Mouse (Mus musculus) neural tube, embryonic 13.5 days (tissue): ENCODE data around the gene Gm26897. TPM values are rescaled to one million over a fixed set of nuclear protein-coding genes. Genes with fewer than 3 reads are reported as not detected.

Experiments
- ATAC-seq: fragments of 200-750 bp; cut with Nextera tagmentation; 2 replicates; pipeline ENCODE4 v1.8.0; 2017; ENCODE audit warnings: low read depth, mild to moderate bottlenecking, moderate TSS enrichment, moderate library complexity
- H3K27ac ChIP-seq: fragments of 300-500 bp; sonication (generic); replicated peaks from 2 replicates; pipeline ENCODE4 v1.5.1; 2015; ENCODE audit warnings: moderate library complexity, mild to moderate bottlenecking, inconsistent platforms
- H3K27me3 ChIP-seq: fragments of 300-500 bp; sonication (generic); 2 replicates; pipeline ENCODE4 v1.6.1; 2015; ENCODE audit warnings: mild to moderate bottlenecking, inconsistent platforms
- H3K36me3 ChIP-seq: fragments of 300-500 bp; sonication (generic); 2 replicates; pipeline ENCODE4 v1.6.1; 2015; ENCODE audit warnings: mild to moderate bottlenecking, inconsistent platforms
- H3K4me1 ChIP-seq: fragments of 300-500 bp; sonication (generic); replicated peaks from 2 replicates; pipeline ENCODE4 v1.6.1; 2015; ENCODE audit warnings: inconsistent platforms
- H3K4me2 ChIP-seq: fragments of 300-500 bp; sonication (generic); 2 replicates; pipeline ENCODE4 v1.6.1; 2015; ENCODE audit warnings: inconsistent platforms, mild to moderate bottlenecking, moderate library complexity
- H3K4me3 ChIP-seq: fragments of 300-500 bp; sonication (generic); 2 replicates; pipeline ENCODE4 v1.5.1; 2015; ENCODE audit warnings: mild to moderate bottlenecking, inconsistent platforms
- H3K9ac ChIP-seq: fragments of 300-500 bp; sonication (generic); 2 replicates; pipeline ENCODE4 v1.6.1; 2015; ENCODE audit warnings: moderate library complexity, mild to moderate bottlenecking, inconsistent platforms
- H3K9me3 ChIP-seq: fragments of 300-500 bp; sonication (generic); 2 replicates; pipeline ENCODE4 v1.6.1; 2016; ENCODE audit warnings: inconsistent platforms
- WGBS: fragments of 180-500 bp; shearing (Covaris S2); methylation state at CpG from one replicate; pipeline ENCODE4 v1.1.7; 2015; 5-methylcytosine and 5-hydroxymethylcytosine counted together
- polyA plus RNA-seq: library from polyadenylated mRNA; unstranded; fragments of >200 nt; fragmentation: Nextera tagmentation; extraction: Ambion mirVana; gene quantifications from 2 replicates; pipeline ENCODE4 v1.2.1, GENCODE M21; 2015

Gm26897 gene
- polyA plus RNA-seq, 1 experiment from 2014 or later = not detected

DNA sequence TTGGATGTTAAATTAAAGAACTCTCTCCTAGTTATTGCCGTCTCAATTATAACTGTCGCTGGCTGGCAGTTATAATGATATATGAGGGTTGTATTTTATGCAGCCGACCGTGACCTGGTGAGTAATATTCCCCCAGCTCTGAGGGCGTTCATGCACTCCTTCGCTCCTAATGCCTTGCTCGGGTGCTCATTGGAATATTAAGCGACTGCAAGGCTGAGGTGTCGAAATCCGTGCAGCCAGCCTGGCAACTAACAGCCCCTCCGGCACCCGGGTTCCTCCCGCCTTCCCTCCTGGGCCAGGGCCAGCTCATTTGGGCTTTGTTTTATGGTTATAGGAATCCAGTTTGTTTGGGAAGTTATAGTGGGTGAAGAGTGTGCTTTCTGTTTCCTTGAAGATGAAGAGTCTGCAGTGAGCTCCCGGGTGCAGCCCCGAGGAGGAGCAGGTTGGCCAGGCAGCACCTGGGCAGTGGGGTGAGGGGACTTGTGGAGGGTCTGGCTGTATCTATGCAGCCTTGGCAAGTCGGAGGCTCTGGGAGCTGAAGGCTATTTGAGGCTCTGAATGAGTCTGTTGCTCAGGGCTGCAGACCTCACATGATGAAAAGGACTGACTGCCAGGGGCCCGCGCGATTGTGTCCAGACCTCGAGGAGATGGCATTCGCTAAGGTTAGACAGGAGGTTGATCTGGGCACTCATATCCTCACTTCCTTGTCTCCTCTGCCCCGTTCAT lies 8.4 kb upstream of the Gm26897 start:
- WGBS = 19% methylated on average over 22 of the region's 22 CpGs
- Histone ChIP-seq H3K4me2 (peak overlapping the region; percentile 39), H3K36me3 (no peaks in the 10 kb centered on the region), H3K9ac (peak overlapping the region; percentile 45; the same call in 1 of the 2 replicates), H3K4me3 (no peak overlapping the region), H3K4me1 (peaks cover 27% of the 10 kb centered on the region), H3K27ac (peak overlapping the region; percentile 85), H3K9me3 (no peaks in the 10 kb centered on the region), H3K27me3 (peaks cover 18% of the 10 kb centered on the region; the same call in 1 of the 2 replicates)
- ATAC-seq = peak; percentile 75

DNA sequence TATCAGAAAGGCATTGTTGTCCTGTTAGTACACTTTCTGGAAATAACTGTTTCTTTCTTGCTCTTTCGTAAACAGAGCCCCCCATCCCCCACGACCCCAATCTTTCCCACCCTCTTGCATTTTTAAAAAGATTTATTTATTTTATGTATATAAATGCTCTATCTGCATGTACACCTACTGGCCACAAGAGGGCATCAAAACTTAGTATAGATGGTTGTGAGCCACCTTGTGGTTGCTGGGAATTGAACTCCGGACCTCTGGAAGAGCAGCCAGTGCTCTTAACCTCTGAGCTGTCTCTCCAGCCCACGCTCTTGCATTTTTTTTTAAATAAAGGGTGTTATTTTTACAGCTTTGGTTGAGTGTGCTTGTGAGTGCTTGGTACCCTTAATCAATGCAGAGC lies 5.3 kb upstream of the Gm26897 start:
- H3K27ac ChIP-seq = no peak overlapping the region
- WGBS = 83% methylated on average over 4 of the region's 4 CpGs

DNA sequence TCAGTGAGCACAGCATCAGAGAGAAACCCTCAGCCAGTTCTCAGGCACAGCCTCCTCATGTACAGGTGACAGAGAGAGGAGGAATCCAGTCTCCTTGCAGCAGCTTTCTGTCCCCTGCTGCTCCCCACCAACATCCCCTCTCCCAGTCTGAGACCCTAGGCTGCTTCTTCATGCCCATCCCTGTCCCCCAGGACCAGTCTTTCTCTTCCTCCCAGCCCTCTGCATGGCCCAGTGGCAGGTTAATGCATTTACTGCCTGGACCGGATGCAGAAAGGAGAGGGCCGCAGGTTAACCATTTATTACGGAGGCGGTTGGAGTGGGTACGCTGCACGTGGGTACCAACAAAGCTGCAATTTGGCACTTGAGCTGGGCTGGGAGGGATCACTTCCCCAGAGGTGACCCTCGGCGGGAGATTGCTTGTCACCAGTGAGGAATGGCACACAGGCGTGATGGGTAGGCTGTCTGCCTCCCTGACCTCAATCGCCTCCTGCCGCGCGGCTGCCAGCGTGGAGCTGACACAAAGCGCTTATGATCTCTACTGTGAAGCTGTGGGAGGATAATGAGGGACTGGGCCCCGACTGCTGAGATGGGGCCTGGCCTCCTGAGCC lies 3.1 kb upstream of the Gm26897 start:
- WGBS = 4% methylated on average over 16 of the region's 16 CpGs
- peaks cover 13% of the 10 kb centered on the region for H3K4me1 ChIP-seq
- ATAC-seq = 0 out of 2 replicates have a peak, but pooled peaks have one; percentile 48
- no peak overlapping the region for H3K4me2 ChIP-seq
- no peaks in the 10 kb centered on the region for H3K9me3 ChIP-seq
- 0 out of 2 replicates have a peak, but pooled peaks cover 3% of the 10 kb centered on the region for H3K27me3 ChIP-seq
- H3K36me3 ChIP-seq = no peaks in the 10 kb centered on the region
- H3K9ac ChIP-seq = peak overlapping the region; percentile 57; the same call in 1 of the 2 replicates
- no peak overlapping the region for H3K4me3 ChIP-seq
- H3K27ac ChIP-seq = peak overlapping the region; percentile 30

More for the DNA sequence above, 5.3 kb upstream of the Gm26897 start:
- no peaks in the 10 kb centered on the region for H3K9me3 ChIP-seq
- H3K4me2 ChIP-seq = no peak overlapping the region
- H3K9ac ChIP-seq = no peak overlapping the region
- ATAC-seq = no peak
- 0 out of 2 replicates have a peak, but pooled peaks cover 3% of the 10 kb centered on the region for H3K27me3 ChIP-seq
- H3K36me3 ChIP-seq = no peaks in the 10 kb centered on the region
- H3K4me1 ChIP-seq = peaks cover 35% of the 10 kb centered on the region
- H3K4me3 ChIP-seq = no peak overlapping the region

DNA sequence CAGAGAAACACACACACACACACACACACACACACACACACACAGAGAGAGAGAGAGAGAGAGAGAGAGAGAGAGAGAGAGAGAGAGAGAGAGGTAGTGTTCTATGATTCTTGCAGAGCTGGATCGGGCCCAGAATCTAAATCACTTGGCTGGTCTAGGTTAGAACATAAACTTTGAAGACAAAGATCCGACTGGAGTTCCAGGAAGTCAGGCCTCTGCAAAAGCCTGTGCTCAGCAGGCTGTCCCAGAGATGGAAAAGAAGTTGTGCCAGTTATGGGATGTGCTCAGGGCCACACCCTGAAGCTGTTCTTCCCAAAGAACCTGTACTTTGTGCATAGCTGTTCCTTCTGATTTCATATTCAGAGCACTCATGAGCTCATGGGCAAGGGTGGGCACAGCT lies 1.5 kb upstream of the Gm26897 start:
- 75% methylated on average over 2 of the region's 2 CpGs for WGBS
- no peaks in the 10 kb centered on the region for H3K27me3 ChIP-seq
- no peak overlapping the region for H3K4me2 ChIP-seq
- H3K27ac ChIP-seq = no peak overlapping the region
- ATAC-seq = no peak
- no peaks in the 10 kb centered on the region for H3K36me3 ChIP-seq
- no peak overlapping the region for H3K4me3 ChIP-seq
- peaks cover 8% of the 10 kb centered on the region for H3K4me1 ChIP-seq
- no peaks in the 10 kb centered on the region for H3K9me3 ChIP-seq
- H3K9ac ChIP-seq = no peak overlapping the region

DNA sequence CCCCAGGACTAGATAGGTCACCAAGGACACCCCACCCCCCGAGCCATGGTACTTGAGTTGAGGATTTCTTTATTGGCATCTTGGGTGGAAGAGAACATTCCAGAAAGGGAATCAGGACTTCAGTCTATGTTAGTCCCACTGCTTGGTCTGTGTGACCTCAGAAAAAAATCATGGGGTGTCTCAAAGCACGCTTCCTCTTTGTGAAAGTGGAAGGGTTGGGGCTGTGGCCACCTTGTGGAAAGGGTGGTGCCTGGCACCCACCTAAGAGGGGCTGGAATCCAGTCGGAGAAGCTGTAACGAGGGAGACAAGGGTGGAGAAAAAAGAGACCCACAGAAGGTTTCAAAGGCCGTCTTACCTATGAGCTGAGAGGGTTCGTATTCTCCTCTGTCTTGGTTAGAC lies 5.8 kb downstream of the Gm26897 start:
- WGBS = 76% methylated on average over 6 of the region's 6 CpGs

DNA sequence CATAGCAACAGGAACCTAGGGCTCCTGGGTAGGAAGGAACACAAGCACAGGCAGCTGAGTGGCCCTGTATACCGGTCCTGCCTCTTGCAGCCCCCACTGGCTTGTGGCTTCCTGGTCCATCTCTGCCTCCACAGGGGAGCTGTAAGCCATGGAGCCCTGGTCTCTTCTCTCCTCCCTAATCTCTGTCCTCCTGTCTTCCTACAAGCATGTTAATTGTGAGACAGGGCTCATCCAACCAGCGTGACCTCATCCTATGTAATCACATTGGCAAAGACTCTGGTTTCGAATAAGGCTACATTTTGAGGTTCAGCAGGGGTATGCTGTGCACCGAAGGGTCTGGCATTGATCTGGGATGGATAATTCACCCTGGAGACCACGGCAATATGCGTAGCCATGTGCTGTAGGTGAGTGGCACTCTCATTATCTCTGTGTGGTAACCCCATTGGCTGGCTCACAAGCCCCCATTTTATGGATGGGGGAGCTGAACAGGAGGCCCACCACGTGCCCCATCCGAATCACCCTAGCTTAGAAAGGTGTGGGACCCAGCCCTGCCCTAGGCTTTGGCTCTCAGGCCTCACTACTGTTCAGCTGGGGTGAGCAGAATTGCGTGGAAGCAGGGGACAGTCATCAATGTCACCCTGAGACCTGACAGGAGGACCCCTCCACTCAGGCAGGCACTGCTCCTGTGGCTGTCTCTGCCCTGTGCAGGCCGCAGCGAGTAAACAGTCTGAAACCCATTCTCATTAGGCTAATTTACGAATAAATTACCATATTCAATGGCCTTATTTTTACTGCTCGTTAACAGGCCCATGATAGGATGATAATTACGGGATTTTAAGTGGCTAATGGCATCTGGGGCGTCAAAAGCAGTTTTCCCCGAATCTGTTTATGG lies 6.9 kb downstream of the Gm26897 start:
- Histone ChIP-seq H3K9me3 (no peaks in the 10 kb centered on the region), H3K4me1 (peaks cover 35% of the 10 kb centered on the region), H3K9ac (no peak overlapping the region), H3K4me2 (no peak overlapping the region), H3K4me3 (no peak overlapping the region), H3K27me3 (peaks cover 36% of the 10 kb centered on the region), H3K27ac (peak overlapping the region; percentile 52; the same call in 1 of the 2 replicates), H3K36me3 (no peaks in the 10 kb centered on the region)
- WGBS = 16% methylated on average over 16 of the region's 16 CpGs
- ATAC-seq = peak; percentile 38

More for the DNA sequence above, 5.8 kb downstream of the Gm26897 start:
- no peak for ATAC-seq
- Histone ChIP-seq H3K4me1 (peaks cover 35% of the 10 kb centered on the region), H3K27ac (no peak overlapping the region), H3K36me3 (no peaks in the 10 kb centered on the region), H3K27me3 (peaks cover 33% of the 10 kb centered on the region), H3K4me2 (no peak overlapping the region), H3K4me3 (no peak overlapping the region), H3K9ac (no peak overlapping the region), H3K9me3 (no peaks in the 10 kb centered on the region)

DNA sequence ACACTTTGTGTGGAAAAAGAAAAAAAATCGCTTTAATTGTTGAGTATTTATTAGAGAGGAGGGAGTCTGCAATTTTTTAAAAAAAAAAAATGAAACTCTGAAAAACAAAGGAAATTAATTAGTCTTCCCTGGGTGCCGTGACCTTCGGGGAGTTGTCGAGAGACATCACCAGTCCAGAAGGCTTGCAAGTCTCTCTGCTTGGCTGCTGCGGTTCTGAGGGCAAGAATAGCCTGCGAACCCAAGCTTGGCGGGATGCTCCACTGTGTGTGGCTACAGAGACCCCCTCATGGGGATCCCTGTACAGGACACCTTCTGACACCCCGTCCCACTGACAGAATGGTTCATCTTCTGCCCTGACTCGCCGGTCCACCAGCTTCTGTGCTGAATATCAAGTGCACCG lies 7.6 kb downstream of the Gm26897 start:
- Histone ChIP-seq H3K9me3 (peaks cover 2% of the 10 kb centered on the region; the same call in 1 of the 2 replicates), H3K27ac (peak overlapping the region; percentile 57; the same call in 1 of the 2 replicates), H3K9ac (peak overlapping the region; percentile 28; the same call in 1 of the 2 replicates), H3K4me3 (no peak overlapping the region), H3K27me3 (peaks cover 36% of the 10 kb centered on the region), H3K4me2 (peak overlapping the region; percentile 12; the same call in 1 of the 2 replicates), H3K4me1 (peaks cover 35% of the 10 kb centered on the region), H3K36me3 (no peaks in the 10 kb centered on the region)
- WGBS = 7% methylated on average over 11 of the region's 11 CpGs
- ATAC-seq = 0 out of 2 replicates have a peak, but pooled peaks have one; percentile 48

DNA sequence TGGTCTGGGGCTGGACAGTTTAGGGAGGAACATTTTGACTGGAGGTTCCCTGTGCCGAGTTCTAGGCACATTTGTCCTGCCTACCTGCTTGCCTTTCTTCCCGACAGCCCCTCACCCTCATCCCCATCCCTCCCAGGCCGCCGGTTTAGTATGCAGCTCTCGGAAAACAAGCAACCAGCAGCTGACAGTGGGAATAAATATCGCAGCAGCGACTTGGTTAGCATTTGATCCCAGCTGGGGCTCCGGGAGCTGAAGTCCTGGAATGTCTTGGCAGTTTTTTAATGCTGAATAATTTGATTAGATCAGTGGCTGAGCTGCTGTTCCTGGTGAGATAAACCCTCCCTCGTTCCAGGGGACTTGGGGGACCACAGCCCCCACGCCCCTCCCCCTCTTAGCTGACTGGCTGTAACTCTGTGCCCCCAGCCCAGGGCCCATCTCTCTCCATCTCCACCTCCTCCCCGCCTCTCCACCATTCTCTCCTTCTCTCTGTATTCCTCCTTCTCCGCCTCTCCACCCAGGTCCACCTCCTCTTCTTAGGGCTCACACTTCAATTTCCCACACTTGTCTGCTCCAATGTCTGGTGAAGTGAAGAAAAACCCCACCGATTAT lies 8.7 kb downstream of the Gm26897 start:
- peaks cover 36% of the 10 kb centered on the region for H3K27me3 ChIP-seq
- H3K9me3 ChIP-seq = peaks cover 4% of the 10 kb centered on the region; the same call in 1 of the 2 replicates
- H3K9ac ChIP-seq = 0 out of 2 replicates have a peak overlapping the region, but pooled peaks have one; percentile 4
- 10% methylated on average over 13 of the region's 13 CpGs for WGBS
- peaks cover 35% of the 10 kb centered on the region for H3K4me1 ChIP-seq
- peak overlapping the region; percentile 21 for H3K4me2 ChIP-seq
- H3K27ac ChIP-seq = peak overlapping the region; percentile 73
- H3K4me3 ChIP-seq = no peak overlapping the region
- no peaks in the 10 kb centered on the region for H3K36me3 ChIP-seq
- peak; percentile 48; the same call in 1 of the 2 replicates for ATAC-seq

DNA sequence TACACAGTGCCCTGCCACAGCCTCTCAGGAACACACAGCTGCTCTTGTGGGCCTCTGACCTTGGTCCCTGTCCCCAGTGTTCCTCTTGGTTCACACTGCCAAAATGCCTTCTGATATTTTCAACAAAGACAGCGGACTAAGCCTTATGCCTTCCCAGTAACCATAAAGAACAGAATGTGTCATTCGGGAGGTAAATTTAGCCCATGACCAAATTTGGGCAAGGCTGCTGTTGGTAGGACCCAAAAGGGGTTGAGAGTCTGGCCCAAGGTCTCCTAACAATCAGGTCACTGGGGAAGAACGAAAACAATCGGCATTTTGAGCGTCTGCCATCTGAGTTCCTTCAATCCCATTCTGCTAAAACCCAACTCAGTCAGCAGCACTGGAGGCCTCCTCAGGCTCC lies 15.9 kb downstream of the Gm26897 start:
- Histone ChIP-seq H3K9ac (no peak overlapping the region), H3K4me3 (no peak overlapping the region), H3K27ac (peak overlapping the region; percentile 29), H3K36me3 (no peaks in the 10 kb centered on the region), H3K9me3 (peaks cover 4% of the 10 kb centered on the region; the same call in 1 of the 2 replicates), H3K4me1 (peaks cover 13% of the 10 kb centered on the region), H3K27me3 (0 out of 2 replicates have a peak, but pooled peaks cover 3% of the 10 kb centered on the region), H3K4me2 (no peak overlapping the region)
- no peak for ATAC-seq
- 90% methylated on average over 5 of the region's 5 CpGs for WGBS

DNA sequence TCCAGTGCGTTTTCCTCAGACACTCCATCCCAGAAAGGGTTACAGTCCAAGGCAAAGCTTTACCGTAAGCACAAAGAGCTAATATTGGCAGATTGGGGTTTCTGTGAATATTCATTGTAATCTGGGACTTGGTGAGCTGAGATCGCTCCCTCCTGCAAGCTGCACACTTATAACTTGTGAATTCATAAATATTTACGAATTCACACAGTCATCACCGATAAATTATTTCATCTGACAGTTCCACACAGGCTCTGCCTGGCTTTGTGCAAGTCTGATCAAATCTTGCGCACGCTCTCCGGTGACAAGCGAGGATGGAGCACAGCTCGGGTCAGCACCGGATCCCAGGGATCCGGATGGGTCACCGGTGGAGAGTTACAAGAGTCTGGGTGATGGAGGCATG lies 16.4 kb downstream of the Gm26897 start:
- Histone ChIP-seq H3K27ac (peak overlapping the region; percentile 29), H3K4me3 (no peak overlapping the region), H3K4me1 (peaks cover 17% of the 10 kb centered on the region), H3K9ac (no peak overlapping the region; the same call in 1 of the 2 replicates), H3K9me3 (peaks cover 4% of the 10 kb centered on the region; the same call in 1 of the 2 replicates), H3K36me3 (no peaks in the 10 kb centered on the region), H3K27me3 (no peaks in the 10 kb centered on the region), H3K4me2 (no peak overlapping the region)
- 63% methylated on average over 13 of the region's 13 CpGs for WGBS
- ATAC-seq = peak; percentile 41; the same call in 1 of the 2 replicates

DNA sequence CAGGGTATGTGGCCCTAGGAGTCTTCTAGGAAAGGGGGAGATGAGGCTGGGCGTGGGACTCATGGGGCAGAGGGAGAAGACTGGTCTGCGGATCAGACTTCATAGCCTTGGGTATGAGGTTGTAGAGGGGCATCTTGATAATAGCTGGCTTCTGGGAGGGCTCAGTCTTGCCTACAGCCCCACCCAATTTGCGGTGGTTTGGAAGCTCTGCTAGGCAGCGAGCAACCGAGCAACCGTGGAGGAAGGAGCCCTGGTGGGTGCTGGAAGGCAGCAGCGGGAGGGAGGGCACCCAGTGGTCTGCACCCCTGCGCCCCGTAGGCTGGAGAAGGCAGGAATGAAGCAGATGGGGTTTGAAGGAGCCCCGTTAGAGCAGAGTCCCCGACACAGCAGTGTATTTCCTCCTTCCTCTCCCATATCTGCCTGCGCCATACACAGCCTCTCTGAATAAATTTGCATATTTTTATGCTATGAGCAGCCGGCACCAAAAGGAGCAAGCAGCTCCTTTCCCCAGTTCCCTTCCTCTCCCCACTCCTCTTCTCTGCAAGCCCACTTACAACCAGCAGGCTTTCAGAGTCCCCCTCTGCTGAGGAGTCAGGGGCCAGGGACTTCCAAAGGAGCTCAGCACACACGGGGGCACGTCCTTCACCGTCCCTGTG lies 20.9 kb downstream of the Gm26897 start:
- peak overlapping the region; percentile 34 for H3K4me2 ChIP-seq
- no peak overlapping the region for H3K4me3 ChIP-seq
- no peak for ATAC-seq
- no peaks in the 10 kb centered on the region for H3K36me3 ChIP-seq
- H3K9me3 ChIP-seq = no peaks in the 10 kb centered on the region
- WGBS = 28% methylated on average over 16 of the region's 16 CpGs
- peaks cover 14% of the 10 kb centered on the region for H3K4me1 ChIP-seq
- H3K27me3 ChIP-seq = no peaks in the 10 kb centered on the region
- H3K9ac ChIP-seq = peak overlapping the region; percentile 51; the same call in 1 of the 2 replicates
- peak overlapping the region; percentile 52 for H3K27ac ChIP-seq
